Mouse (Mus musculus) heart, adult 18-20 months (tissue): ENCODE measurements around the gene Grhl3. TPM values are rescaled to one million over a fixed set of nuclear protein-coding genes. Genes with fewer than 3 reads are reported as not detected.
A peak's percentile ranks its signal among the peaks of the same experiment; 100 is the strongest.
"Not testable (repeated sequence)": the region's sequence is repeated elsewhere in the genome, so short reads cannot be mapped to it uniquely, and the experiment has no call there.

ENCODE experiments used
- DNase-seq, 2 experiments: peaks; one replicate each; pipeline ENCODE4 v3.0.0; 2021 to 2022; ENCODE audit warnings: mixed read lengths in 1 of 2
- long read RNA-seq, 2 experiments: library from polyadenylated mRNA; stranded (forward); transcript quantifications; one replicate each; pipeline ENCODE4 v2.0.0; 2021
- total RNA-seq, 2 experiments: library from RNA; stranded (reverse); gene quantifications; 2 replicates each; pipeline ENCODE4 v1.2.3; 2021

The Grhl3 gene
- total RNA-seq, result not detected
- long read RNA-seq, experiment 1, result 0 reads
- long read RNA-seq, experiment 2, result 0 reads

- peak in 1 of 2 experiments; percentile 31 for DNase-seq
These were observed at the start of gene Grhl3 for GRCm38 (mm10) chr4:135573251-135573808. Grhl3 (minus strand) TSS chr4:135573630.

- DNase-seq, result no peak
These were observed 48.9 kb upstream of the Grhl3 start for GRCm38 (mm10) chr4:135622290-135622689.

- no peak for DNase-seq
These were observed 47.0 kb upstream of the Grhl3 start for GRCm38 (mm10) chr4:135620461-135620860.

GRCm38 (mm10) chr4:135617783-135618470, 44.5 kb upstream of the Grhl3 start:
- DNase-seq, result no peak

- no peak for DNase-seq
These were observed 43.6 kb upstream of the Grhl3 start for GRCm38 (mm10) chr4:135617038-135617437.

- DNase-seq, result not testable (repeated sequence)
These were observed 41.9 kb upstream of the Grhl3 start for GRCm38 (mm10) chr4:135615307-135615706.

- DNase-seq, result no peak
These were observed 36.6 kb upstream of the Grhl3 start for GRCm38 (mm10) chr4:135609986-135610385.

GRCm38 (mm10) chr4:135607979-135608885, 34.8 kb upstream of the Grhl3 start:
- DNase-seq, result no peak

GRCm38 (mm10) chr4:135606271-135606670, 32.8 kb upstream of the Grhl3 start:
- no peak for DNase-seq

GRCm38 (mm10) chr4:135601530-135601929, 28.1 kb upstream of the Grhl3 start:
- DNase-seq, result no peak

GRCm38 (mm10) chr4:135599497-135600182, 26.2 kb upstream of the Grhl3 start:
- DNase-seq, result no peak

- no peak for DNase-seq
These were observed 25.6 kb upstream of the Grhl3 start for GRCm38 (mm10) chr4:135598998-135599397.

GRCm38 (mm10) chr4:135597571-135597970, 24.1 kb upstream of the Grhl3 start:
- DNase-seq, result no peak

GRCm38 (mm10) chr4:135595943-135596342, 22.5 kb upstream of the Grhl3 start:
- DNase-seq, result peak; percentile 43 to 50

- no peak for DNase-seq
These were observed 18.3 kb upstream of the Grhl3 start for GRCm38 (mm10) chr4:135591610-135592304.

GRCm38 (mm10) chr4:135591086-135591485, 17.7 kb upstream of the Grhl3 start:
- no peak for DNase-seq

GRCm38 (mm10) chr4:135584838-135585237, 11.4 kb upstream of the Grhl3 start:
- DNase-seq, result no peak

- no peak for DNase-seq
These were observed 7.9 kb upstream of the Grhl3 start for GRCm38 (mm10) chr4:135581222-135581910.

GRCm38 (mm10) chr4:135579695-135580094, 6.3 kb upstream of the Grhl3 start:
- no peak for DNase-seq

GRCm38 (mm10) chr4:135578490-135578889, 5.1 kb upstream of the Grhl3 start:
- DNase-seq, result no peak
